Mouse (Mus musculus) adrenal gland, adult 10 weeks (tissue): ENCODE data around the gene Mageb3. TPM values are rescaled to one million over a fixed set of nuclear protein-coding genes. Genes with fewer than 3 reads are reported as not detected.

Source experiments
- polyA plus RNA-seq: library from polyadenylated mRNA; stranded (reverse); fragments of 350-450 nt; fragmentation: Illumina TruSeq; extraction: RNeasy Lipid Tissue Mini Kit (QIAGEN cat#74804); gene quantifications from one replicate; pipeline ENCODE4 v1.2.3, GENCODE M21; 2014; ENCODE audit warnings: low read depth, low replicate concordance

The Mageb3 gene
- polyA plus RNA-seq = not detected

DNA sequence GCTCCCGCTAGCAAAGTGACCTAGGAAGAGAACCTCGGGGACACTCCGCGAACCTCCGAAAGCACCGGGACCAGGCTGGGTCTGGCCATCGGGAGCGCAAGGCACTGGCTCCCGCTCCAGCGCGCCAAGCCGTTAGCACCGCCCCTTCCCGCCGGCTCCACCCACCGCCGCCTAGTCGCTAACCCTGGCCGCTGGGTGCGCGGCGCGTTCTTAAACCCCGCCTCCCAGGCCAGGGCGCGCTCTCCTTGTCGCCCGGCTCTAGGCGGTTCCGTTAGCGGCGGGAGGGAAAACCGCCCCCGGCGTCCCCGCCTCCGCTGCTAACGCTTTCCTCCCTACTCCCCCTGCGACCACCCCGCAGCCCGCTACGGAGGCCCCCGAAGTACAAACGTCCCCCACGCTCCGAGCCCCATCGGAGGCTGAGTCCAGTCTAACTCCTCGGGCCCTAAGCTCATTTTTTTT is at the start of gene Mageb3, which contains the start of gene Ctdspl2:
Gene Mageb3, minus strand, starts transcription at position 328 of the 459 bp plus-strand sequence.
Gene Ctdspl2, plus strand, starts transcription at position 237 of the 459 bp plus-strand sequence.

Other genes with a start within 250 kb of the Mageb3 start
- gene Frmd5, start 149.0 kb downstream of the Mageb3 start, polyA plus RNA-seq = 139 TPM
- 282 TPM for gene Casc4, start 89.1 kb downstream of the Mageb3 start, polyA plus RNA-seq
- gene Ctdspl2, start 91 bp downstream of the Mageb3 start, polyA plus RNA-seq = 68.0 TPM
- 130 TPM for gene Eif3j1, start 72.5 kb upstream of the Mageb3 start, polyA plus RNA-seq
- gene Spg11, start 162.3 kb upstream of the Mageb3 start, polyA plus RNA-seq = 11.1 TPM
- gene B2m, start 191.6 kb upstream of the Mageb3 start, polyA plus RNA-seq = 6,416 TPM
- not detected for gene Trim69, start 204.6 kb upstream of the Mageb3 start, polyA plus RNA-seq
- gene Patl2, start 230.1 kb upstream of the Mageb3 start, polyA plus RNA-seq = not detected
- not detected for gene Terb2, start 230.2 kb upstream of the Mageb3 start, polyA plus RNA-seq